ENCODE assay signal across 8 mouse cellular contexts in genomic region chr11:102946265-102946991, GRCm38 (mm10). TPM values are rescaled to one million over a fixed set of nuclear protein-coding genes. Genes with fewer than 3 reads are reported as not detected.
DNase-seq lines count a peak whose midpoint lies in the region; ATAC-seq and TF ChIP-seq lines count a peak whose summit lies in the region.

Gene C1ql1 (minus strand): TSS chr11:102946688.

- H3K4me1 ChIP-seq in heart, embryonic 16.5 days (ENCODE audit: control insufficient read depth, insufficient read depth, low read length) = peaks cover 17% of the 10 kb centered on the region
- H3K4me1 ChIP-seq in liver, embryonic 13.5 days (replicated peaks) = peaks cover 48% of the 10 kb centered on the region

- no peaks in the 10 kb centered on the region for H3K36me3 ChIP-seq in heart, embryonic 16.5 days (ENCODE audit: control insufficient read depth, insufficient read depth)
- H3K36me3 ChIP-seq in liver, embryonic 13.5 days = no peaks in the 10 kb centered on the region
- no peaks in the 10 kb centered on the region for H3K36me3 ChIP-seq in splenic B cell, adult 2 months (ENCODE audit: control insufficient read depth, insufficient read depth, low read length, poor library complexity, severe bottlenecking)

- H3K4me2 ChIP-seq in heart, embryonic 16.5 days (ENCODE audit: low read depth, low read length) = peak within 1 kb of the TSS; percentile 67
- peak within 1 kb of the TSS; percentile 59 for H3K4me2 ChIP-seq in liver, embryonic 13.5 days

- no peak within 1 kb of the TSS for H3K27ac ChIP-seq in heart, embryonic 16.5 days (ENCODE audit: low read length)
- H3K27ac ChIP-seq in liver, embryonic 13.5 days = no peak within 1 kb of the TSS

- no peak for TF ChIP-seq CTCF in brain, embryonic 14.5 days (IDR thresholded peaks at IDR 0.05; ENCODE audit: borderline replicate concordance, extremely low read depth, insufficient read depth, insufficient read length)

- H3K27me3 ChIP-seq in heart, embryonic 16.5 days (ENCODE audit: control insufficient read depth, insufficient read depth, low read length) = peaks cover 77% of the 10 kb centered on the region
- peaks cover 100% of the 10 kb centered on the region for H3K27me3 ChIP-seq in liver, embryonic 13.5 days
- H3K27me3 ChIP-seq in splenic B cell, adult 2 months (ENCODE audit: control insufficient read depth, insufficient read depth, low read length, poor library complexity, severe bottlenecking) = no peaks in the 10 kb centered on the region

- no peak within 1 kb of the TSS; the same call in 1 of the 2 replicates for H3K9ac ChIP-seq in heart, embryonic 16.5 days (ENCODE audit: low read length)
- H3K9ac ChIP-seq in liver, embryonic 13.5 days = no peak within 1 kb of the TSS

- peak; percentile 93 for ATAC-seq in heart, embryonic 16.5 days (replicated peaks; ENCODE audit: extremely low read depth, insufficient read depth, low FRiP score)
- ATAC-seq in liver, embryonic 13.5 days (ENCODE audit: low read depth) = peak; percentile 90

- peak; percentile 81 for DNase-seq in CD4-positive helper T cell, adult 2 months (ENCODE audit: low read depth, low spot score)
- DNase-seq in brain, embryonic 14.5 days (ENCODE audit: low read depth) = peak; percentile 93
- DNase-seq in fibroblast of lung, adult 2 months (ENCODE audit: low read depth) = peak; percentile 30
- DNase-seq in kidney, postnatal 14 days = peak; percentile 93
- DNase-seq in liver, embryonic 13.5 days = peak; percentile 80
- DNase-seq in naive thymus-derived CD4-positive, alpha-beta T cell, adult 2 months (ENCODE audit: low read depth) = peak; percentile 65
- peak; percentile 84 for DNase-seq in splenic B cell, adult 2 months (ENCODE audit: low read depth, low spot score)

- peak within 1 kb of the TSS; percentile 47 for H3K4me3 ChIP-seq in heart, embryonic 16.5 days (ENCODE audit: low read length)
- H3K4me3 ChIP-seq in liver, embryonic 13.5 days (replicated peaks) = peak within 1 kb of the TSS; percentile 43

- under 1% methylated on average over 73 of the region's 87 CpGs for WGBS in heart, embryonic 16.5 days
- 2% methylated on average over 70 of the region's 87 CpGs for WGBS in liver, embryonic 13.5 days (ENCODE audit: insufficient replicate concordance)

- TF ChIP-seq POLR2A in brain, embryonic 14.5 days (IDR thresholded peaks at IDR 0.05; ENCODE audit: borderline replicate concordance, extremely low read depth, insufficient read depth, insufficient read length, poor library complexity, severe bottlenecking) = 0 out of 2 replicates have a peak, but pooled peaks have one; percentile 42

- no peaks in the 10 kb centered on the region for H3K9me3 ChIP-seq in heart, embryonic 16.5 days (replicated peaks; ENCODE audit: control insufficient read depth, low read length)
- H3K9me3 ChIP-seq in liver, embryonic 13.5 days (replicated peaks) = no peaks in the 10 kb centered on the region

RNA-seq across cellular contexts. Expression of gene C1ql1, which starts in this region (rescaled TPM):
- polyA plus RNA-seq in brain, embryonic 14.5 days (2012; rRNA removed) = 12.2 and 19.0 TPM in 2 replicates
- 0.32 and 0.39 TPM in 2 replicates for polyA plus RNA-seq in heart, embryonic 16.5 days (2015; fragmentation: Nextera tagmentation; extraction: Ambion mirVana)
- polyA plus RNA-seq in liver, embryonic 13.5 days (2015; fragmentation: Nextera tagmentation; extraction: Ambion mirVana) = 0.07 and 0.10 TPM in 2 replicates

Comparison
In these comparisons a context has a peak if more than half of its experiments do, and no peak if none do; other contexts are left out.
1. Peak in ATAC-seq, H3K4me3 ChIP-seq and H3K4me2 ChIP-seq in heart, embryonic 16.5 days; RNA of the gene not detected or under 1 TPM.
2. Peak in DNase-seq, ATAC-seq, H3K4me3 ChIP-seq and H3K4me2 ChIP-seq in liver, embryonic 13.5 days; RNA of the gene not detected or under 1 TPM.
3. DNase-seq: peak in every context shown above with its lines; median percentile 93 in brain, embryonic 14.5 days; 93 in kidney, postnatal 14 days; 84 in splenic B cell, adult 2 months; 81 in CD4-positive helper T cell, adult 2 months; 80 in liver, embryonic 13.5 days; 65 in naive thymus-derived CD4-positive, alpha-beta T cell, adult 2 months; 30 in fibroblast of lung, adult 2 months.